In the genomic region with DNA sequence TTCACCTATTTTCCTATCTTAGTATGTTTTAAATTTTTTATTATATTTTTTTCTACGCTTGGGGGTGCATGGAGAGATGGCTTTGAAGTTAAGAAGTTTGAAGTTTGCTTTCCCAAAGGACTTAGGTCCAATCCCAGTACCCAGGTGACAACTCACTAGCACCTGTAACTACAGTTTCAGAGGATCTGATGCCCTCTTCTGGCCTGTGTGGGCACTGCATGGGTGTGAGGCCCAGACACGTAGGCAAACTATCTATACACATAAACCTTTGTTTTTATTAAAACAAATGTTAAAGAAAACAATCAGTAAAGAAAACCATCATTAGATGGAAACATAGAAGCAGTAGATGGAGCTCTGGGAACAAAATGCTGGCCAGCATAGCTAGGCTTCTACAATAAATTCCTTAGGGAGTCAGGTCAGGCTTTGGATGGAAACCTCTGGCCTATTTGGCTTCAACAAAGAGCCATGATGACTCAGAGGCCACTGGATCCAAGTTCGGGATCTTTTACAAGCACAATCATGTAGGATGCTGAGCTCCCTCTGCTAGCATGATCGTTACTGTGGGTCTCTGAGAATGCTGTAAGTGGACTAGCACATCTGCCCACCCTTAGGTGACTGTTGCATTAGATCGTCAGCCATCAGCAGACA, we compare ENCODE assay signal across 10 mouse cellular contexts. TPM values are rescaled to one million over a fixed set of nuclear protein-coding genes. Genes with fewer than 3 reads are reported as not detected.
DNase-seq lines count a peak whose midpoint lies in the region; TF ChIP-seq lines count a peak whose summit lies in the region.
"Had no signal": no experiment of that assay in that cellular context is flagged by ENCODE, and none has a peak within 500 bp of the region (broad histone marks: within the 10 kb centered on the region; RNA-seq: fewer than 3 reads in every experiment).

No protein-coding gene starts in this region.

- no peaks in the 10 kb centered on the region for H3K4me1 ChIP-seq in spleen, adult 2 months (ENCODE audit: control insufficient read depth, insufficient read depth, insufficient read length)
- H3K4me1 ChIP-seq in embryonic facial prominence, embryonic 10.5 days: no peaks in the 10 kb centered on the region

- no peak overlapping the region for H3K4me3 ChIP-seq in spleen, adult 2 months (ENCODE audit: extremely low read depth, insufficient read depth, insufficient read length)
- no peak overlapping the region for H3K4me3 ChIP-seq in embryonic facial prominence, embryonic 10.5 days
- H3K4me3 ChIP-seq: heart, embryonic 13.5 days; megakaryocyte, embryonic 14.5 days had no signal

- H3K27me3 ChIP-seq in spleen, adult 2 months (ENCODE audit: control insufficient read depth, insufficient read depth, low read length): no peaks in the 10 kb centered on the region
- no peaks in the 10 kb centered on the region for H3K27me3 ChIP-seq in embryonic facial prominence, embryonic 10.5 days (replicated peaks; ENCODE audit: low read depth, poor library complexity, severe bottlenecking)
- H3K27me3 ChIP-seq: heart, embryonic 13.5 days; megakaryocyte, embryonic 14.5 days had no signal

- H3K36me3 ChIP-seq in spleen, adult 2 months (ENCODE audit: control insufficient read depth, insufficient read depth, low read length): no peaks in the 10 kb centered on the region
- H3K36me3 ChIP-seq in embryonic facial prominence, embryonic 10.5 days (replicated peaks): no peaks in the 10 kb centered on the region
- H3K36me3 ChIP-seq: heart, embryonic 13.5 days had no signal

- TF ChIP-seq POLR2A in spleen, adult 2 months (IDR thresholded peaks at IDR 0.05; ENCODE audit: low read depth, low read length): no peak

- peak; percentile 28; the same call in 1 of the 2 replicates for TF ChIP-seq CTCF in spleen, adult 2 months (IDR thresholded peaks at IDR 0.05; ENCODE audit: extremely low read depth, insufficient read depth, insufficient read length, insufficient replicate concordance)

- DNase-seq in cerebellum, postnatal 14 days: peak; percentile 27 to 49
- DNase-seq in cerebellum, adult 9-11 months: no peak
- no peak for DNase-seq in spleen, adult 2 months (ENCODE audit: low read depth in 1 of 2, low spot score in 2 of 2)
- DNase-seq in spleen, adult 12 weeks (ENCODE audit: low spot score): no peak
- DNase-seq in embryonic facial prominence, embryonic 10.5 days (ENCODE audit: low spot score): peak; percentile 27
- DNase-seq in kidney, postnatal 4 days: peak; percentile 58 to 60
- DNase-seq in thymus, postnatal 4 days: peak; percentile 78
- no peak for DNase-seq in frontal cortex, postnatal 10 days (ENCODE audit: low spot score in 2 of 2)

- no peaks in the 10 kb centered on the region for H3K9me3 ChIP-seq in embryonic facial prominence, embryonic 10.5 days
- H3K9me3 ChIP-seq: heart, embryonic 13.5 days; megakaryocyte, embryonic 14.5 days had no signal

- WGBS in spleen, adult 2 months: 87% methylated on average over 5 of the region's 5 CpGs
- WGBS in embryonic facial prominence, embryonic 10.5 days: 78% methylated on average over 5 of the region's 5 CpGs

- H3K27ac ChIP-seq in spleen, adult 2 months (ENCODE audit: insufficient read depth, low read length): no peak overlapping the region
- no peak overlapping the region for H3K27ac ChIP-seq in embryonic facial prominence, embryonic 10.5 days (replicated peaks)
- H3K27ac ChIP-seq: heart, embryonic 13.5 days had no signal

RNA-seq across cellular contexts. Expression of a gene that starts 52.2 kb away (rescaled TPM):
- 2.1 and 2.4 TPM in 2 replicates for polyA plus RNA-seq in spleen, adult 2 months (2012; rRNA removed)
- 0.05 and 0.08 TPM in 2 replicates for polyA plus RNA-seq in embryonic facial prominence, embryonic 10.5 days (2016; fragmentation: Nextera tagmentation; extraction: Ambion mirVana)

Comparison
In these comparisons a context has a peak if more than half of its experiments do, and no peak if none do; other contexts are left out.
1. DNase-seq: peak in cerebellum, postnatal 14 days (2 of 2), embryonic facial prominence, embryonic 10.5 days (single experiment), kidney, postnatal 4 days (2 of 2) and thymus, postnatal 4 days (single experiment); none in cerebellum, adult 9-11 months (single experiment), spleen, adult 2 months (0 of 2), spleen, adult 12 weeks (single experiment) and frontal cortex, postnatal 10 days (0 of 2).